Mouse (Mus musculus): ENCODE results near the gene Col6a6. TPM values are rescaled to one million over a fixed set of nuclear protein-coding genes. Genes with fewer than 3 reads are reported as not detected.

Col6a6 gene
- not detected for polyA plus RNA-seq (2017; shearing (Covaris generic))

GRCm38 (mm10) chr9:105827791-105828385, at the start of gene Col6a6:
Gene Col6a6, minus strand, starts transcription at chr9:105828160.

GRCm38 (mm10) chr9:105642460-105643371, 185.2 kb downstream of the Col6a6 start, which contains the start of gene Pik3r4:
Gene Pik3r4, plus strand, starts transcription at chr9:105642978.

Other genes with a start within 250 kb of the Col6a6 start
- 44.9 TPM for gene Pik3r4, start 185.2 kb downstream of the Col6a6 start, polyA plus RNA-seq (2017; shearing (Covaris generic))
- gene Col6a5, start 132.5 kb upstream of the Col6a6 start, polyA plus RNA-seq (2017; shearing (Covaris generic)), result not detected